Mouse (Mus musculus): ENCODE measurements at regions not wholly inside any gene's neighbourhood (a gene's known extent, or its start where the extent isn't known, plus 50 kb on each side); places are given as distances from the start of the nearest gene placed in this dataset.

DNA sequence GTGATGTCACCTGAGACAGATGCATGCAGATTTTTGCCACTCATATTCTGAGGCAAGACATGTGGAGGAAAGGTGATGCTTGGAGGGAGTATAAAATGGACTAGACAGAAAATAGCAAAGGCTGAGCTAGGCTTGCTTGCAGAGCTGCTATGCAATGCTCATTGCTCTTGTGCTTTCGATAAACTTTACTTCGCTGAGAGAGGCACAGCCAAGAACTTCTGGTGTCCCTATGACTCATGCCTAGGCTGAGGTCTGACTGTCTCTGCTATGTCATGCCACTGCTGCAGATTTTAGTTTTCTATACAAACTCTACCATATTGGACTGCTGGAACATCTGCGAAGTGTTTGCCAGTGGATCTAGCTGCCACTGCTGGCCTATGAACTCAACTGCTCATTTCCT, 687.5 kb upstream of the Pou3f3 start:
- no peak for DNase-seq (ENCODE audit: low read depth, low spot score)

DNA sequence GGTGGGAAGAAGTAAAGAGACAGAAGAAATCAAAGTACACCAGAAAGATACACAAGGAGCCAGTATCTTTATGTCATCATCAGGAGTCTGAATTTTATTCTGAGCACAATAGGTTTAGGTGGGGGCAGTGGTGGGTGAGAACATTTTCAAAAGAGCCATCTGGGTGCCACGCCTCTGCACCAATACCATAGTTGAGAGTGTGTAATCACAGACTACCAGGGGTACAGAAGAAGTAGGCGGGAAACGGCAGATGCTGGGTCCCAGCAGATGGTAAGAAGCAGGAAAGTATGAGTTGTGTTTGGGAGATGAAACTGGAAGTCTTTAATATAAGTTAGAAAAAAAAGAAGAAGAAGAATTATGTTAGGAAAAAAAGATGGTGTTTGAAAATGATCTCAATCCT, 682.7 kb upstream of the Pou3f3 start:
- no peak for DNase-seq (ENCODE audit: low read depth, low spot score)

DNA sequence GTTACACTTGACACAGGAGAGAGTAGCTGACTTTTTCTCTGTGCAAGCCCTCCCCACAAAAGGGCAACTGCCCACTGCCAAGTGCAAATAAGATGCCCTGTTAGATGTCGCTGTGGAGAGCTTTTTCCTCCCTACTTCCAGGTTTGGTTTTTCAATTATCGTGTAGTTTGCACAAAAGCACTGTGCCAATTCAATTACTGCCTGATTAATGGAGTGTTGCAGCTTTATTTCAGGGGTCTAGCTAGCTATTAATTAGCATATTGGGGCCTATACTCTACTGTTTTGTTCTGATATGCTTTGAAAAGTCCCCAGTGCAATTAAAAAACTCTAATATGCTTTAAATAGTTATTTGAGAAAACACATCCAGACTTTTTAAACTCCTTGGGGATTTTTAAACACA, 676.6 kb upstream of the Pou3f3 start:
- no peak for DNase-seq (ENCODE audit: low read depth, low spot score)

DNA sequence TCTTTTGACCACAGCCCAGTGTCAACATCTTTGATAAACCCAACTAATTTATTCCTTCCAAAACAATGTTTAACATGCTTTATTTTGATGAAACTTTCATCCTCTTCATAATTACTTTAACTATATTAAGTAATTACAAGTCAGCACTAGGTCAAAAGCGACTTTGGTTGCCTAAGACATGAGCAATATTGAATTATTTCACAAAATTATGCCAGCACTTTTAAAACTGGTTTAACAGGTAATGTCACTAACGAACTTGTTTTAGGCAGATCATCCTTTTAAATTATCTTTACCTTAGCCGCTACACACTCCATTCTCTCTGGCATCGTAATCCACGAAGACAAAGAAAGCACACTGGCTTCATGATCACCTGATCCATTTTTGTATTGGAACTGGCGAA, 669.8 kb upstream of the Pou3f3 start:
- DNase-seq (ENCODE audit: low read depth, low spot score): no peak

DNA sequence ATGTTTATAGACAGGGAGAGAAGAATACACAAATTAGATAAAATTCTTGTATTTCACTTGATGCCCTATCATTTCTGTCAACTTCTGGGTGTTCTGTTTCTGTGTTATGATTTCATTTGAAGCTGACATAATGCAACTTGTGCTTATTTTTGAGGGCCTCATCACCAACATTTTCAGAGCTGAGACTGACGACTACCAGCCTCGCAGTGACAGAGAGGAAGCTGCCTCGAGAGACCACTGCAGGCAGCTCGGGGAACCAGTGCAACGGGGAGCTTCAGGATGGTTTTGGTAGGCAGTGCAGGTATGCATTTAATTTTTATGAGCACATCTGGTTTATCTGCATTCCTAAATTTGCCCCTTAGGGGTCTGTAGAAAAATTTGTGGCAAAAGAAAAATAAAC, 669.1 kb upstream of the Pou3f3 start:
- no peak for DNase-seq (ENCODE audit: low read depth, low spot score)

DNA sequence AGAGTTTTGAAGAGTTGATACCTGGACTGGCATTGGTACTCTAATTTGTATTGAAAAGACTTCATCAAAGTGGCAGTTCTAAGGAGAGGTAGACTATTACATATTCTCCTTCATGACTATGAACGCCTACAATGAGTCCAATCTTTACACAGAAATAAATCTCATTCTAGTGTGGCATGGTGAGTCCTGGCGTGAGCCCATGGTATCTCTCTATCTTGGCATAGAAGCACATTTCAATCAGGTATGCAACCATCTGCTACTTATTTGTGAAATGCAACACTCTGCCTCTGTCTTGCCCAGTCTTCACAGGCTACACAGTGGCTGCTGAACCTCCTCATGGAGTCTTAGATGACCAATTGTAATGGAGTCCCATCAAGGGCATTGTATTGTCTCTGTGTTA, 661.8 kb upstream of the Pou3f3 start:
- DNase-seq (ENCODE audit: low read depth, low spot score): no peak

DNA sequence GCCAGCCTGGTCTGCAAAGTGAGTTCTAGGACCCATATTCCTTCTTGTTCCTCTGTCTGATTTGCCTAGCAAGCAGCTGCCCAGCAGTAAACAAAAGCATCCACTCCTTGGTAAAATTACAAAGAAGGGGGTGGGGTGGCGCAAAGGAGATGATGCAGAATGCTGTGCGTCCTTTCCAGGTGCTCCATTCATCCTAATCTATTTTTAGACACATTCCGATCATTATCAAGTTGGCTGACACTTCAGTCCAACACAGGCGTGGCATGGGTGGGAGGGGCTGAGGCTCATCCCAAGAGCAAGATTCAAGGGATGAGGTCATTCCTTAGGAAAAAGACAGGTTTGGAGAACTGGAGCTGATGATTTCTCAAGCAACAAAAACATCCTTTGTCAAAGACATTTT, 660.2 kb upstream of the Pou3f3 start:
- no peak for DNase-seq (ENCODE audit: low read depth, low spot score)

DNA sequence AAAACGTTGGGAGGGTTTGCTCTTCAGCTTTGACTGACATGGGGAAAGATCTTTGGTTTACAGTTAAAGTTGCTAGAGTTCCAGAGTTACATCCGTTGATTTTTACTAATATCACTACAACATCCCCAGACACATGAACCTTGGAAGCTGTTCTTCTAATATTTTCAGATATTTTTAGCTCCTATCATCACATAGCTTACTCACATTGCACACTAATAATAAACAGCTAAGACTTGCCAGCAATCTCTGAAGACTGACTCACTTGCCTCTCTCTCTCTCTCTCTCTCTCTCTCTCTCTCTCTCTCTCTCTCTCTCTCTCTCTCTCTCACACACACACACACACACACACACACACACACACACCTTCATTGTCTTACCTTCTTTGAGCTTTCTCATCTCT, 654.0 kb upstream of the Pou3f3 start:
- no peak for DNase-seq (ENCODE audit: low read depth, low spot score)

DNA sequence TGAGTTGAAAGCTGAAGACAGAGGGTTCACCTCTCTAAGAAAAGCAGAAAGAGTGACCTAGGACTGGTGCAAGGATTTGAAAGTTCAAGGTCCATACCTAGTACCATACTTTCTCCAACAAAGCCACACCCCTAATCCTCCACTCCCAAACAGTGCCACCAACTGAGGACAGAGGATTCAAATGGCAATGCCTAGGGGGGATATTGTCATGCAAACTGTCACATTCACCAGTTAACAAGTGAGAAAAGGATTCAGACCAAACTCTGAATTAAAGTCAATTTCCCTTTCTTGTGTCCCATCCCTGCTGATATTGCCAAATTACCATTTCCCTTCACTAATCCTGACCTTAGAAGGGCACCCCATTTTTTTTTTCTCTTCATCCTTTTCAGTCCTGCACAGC, 637.1 kb upstream of the Pou3f3 start:
- DNase-seq (ENCODE audit: low read depth, low spot score): no peak

DNA sequence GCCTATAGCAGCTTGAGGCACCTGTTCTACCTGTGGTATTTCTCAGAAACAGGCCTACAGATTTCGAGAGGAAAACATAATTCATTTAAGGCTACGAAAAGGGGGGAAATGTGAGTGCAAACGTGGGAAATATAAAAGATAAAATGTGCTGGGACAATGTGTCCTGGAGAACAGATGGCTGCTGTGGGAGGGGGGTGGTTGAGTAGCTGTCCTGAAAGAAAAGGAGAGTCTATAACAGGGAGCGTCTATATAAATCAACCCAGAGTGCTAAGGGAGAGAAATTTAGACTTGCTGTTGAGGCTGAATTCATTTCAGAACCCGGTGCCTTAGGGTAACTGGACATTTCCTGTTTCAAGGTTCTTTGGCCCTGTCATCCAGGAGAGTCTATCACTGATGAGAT, 625.5 kb upstream of the Pou3f3 start:
- DNase-seq (ENCODE audit: low read depth, low spot score): no peak

DNA sequence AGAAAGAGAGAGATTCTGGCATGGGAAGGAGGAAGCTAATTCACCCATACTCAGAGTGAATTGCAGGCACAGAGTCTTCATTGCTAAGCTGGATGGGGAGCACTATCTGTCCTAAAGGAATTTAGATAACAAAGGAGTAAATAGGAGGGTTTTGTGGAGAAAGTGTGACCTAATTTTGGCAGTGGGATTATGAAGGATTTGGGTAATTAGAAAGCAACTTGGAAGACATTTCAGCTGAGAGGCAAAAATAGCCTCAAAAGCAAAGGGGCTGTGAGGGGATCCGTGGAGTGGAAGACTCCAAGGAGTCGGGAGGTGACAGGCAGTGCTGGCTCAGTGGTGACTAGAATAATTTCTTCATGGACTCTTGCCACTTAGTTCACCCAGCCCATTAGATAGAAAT, 599.5 kb upstream of the Pou3f3 start:
- DNase-seq (ENCODE audit: low read depth, low spot score): no peak

DNA sequence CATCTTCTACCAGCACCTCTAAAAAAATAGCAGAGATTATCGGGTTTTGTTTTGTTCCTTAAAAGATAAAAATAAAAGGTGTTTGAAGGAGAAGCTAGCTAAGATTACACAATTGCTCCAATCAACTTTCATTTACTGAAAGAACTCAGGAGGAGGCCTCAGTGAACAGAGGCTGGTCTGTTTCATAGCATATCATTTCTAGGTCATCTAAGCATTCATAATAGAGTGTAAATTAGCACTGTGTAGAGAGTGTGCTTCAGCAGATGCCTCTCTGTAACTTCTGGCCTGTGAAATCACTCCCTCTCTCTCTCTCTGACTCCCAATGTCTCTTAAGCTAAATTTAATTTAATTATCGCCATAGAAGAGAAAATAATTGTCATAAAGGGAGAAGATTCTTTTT, 597.0 kb upstream of the Pou3f3 start:
- no peak for DNase-seq (ENCODE audit: low read depth, low spot score)

DNA sequence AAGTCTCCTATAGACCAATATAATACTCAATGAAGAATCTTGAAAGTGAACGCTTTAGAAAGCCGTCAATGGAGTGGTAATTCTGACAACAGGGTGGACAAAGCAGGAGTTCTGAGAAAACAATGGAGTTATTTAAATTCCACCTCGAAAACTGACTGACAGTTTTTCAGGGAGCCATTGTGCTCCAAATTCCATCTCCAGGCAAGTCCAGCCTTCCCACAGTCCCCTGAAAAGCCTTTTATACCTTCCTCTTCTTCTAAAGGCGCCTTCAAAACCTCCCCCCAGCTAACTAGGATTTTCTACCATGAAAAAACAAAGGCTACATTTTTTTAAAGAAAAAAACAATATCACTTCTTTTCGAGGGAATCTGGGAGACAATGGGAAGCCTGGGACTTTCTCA, 588.0 kb upstream of the Pou3f3 start:
- DNase-seq (ENCODE audit: low read depth, low spot score): no peak

DNA sequence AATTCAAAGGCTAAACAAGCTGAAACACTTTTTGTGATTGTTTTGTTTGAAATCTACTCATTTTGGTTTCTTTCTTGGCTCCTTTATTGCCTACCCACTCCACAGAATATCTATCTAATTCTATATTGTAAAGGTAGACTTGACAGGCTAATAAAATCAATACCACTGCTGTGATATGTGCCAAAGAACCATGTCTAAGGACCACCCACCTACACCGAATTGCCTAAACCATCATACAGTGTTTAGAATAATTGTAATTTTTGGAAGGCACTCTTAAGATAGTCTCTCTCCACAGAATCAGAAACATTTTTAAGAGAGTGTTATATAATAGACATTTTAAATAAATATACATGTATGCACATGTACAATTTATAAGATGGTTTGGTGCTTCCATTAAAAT, 587.6 kb upstream of the Pou3f3 start:
- no peak for DNase-seq (ENCODE audit: low read depth, low spot score)

DNA sequence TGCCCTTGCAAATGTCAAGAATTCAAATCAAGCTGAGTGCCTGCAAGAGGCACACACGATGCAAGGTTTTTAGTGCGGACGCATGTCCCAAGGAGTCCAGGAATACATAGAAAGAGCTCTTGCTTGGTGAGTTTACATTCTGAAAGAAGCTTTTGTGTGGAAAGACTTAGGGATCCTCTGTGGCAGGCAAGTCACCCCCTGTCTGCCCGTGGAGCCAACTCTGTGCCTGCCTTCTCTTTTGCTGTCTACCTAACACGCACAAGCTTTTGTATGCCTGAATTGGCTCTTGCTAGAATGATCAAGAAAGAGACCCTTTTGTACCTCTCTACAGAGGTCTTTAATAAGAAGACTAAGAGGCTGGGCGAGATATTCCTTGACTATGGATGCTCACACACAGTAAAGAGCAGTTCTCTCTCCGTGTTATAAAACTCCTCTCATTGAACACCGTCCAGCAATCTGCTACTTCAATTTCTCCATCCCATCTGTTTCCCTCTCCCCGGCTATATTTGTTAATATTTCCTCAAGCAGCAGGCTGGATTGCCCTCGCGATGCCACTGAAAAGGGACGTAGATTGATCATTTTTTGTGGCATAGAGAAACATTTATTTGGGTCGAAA, 543.3 kb upstream of the Pou3f3 start:
- no peak for DNase-seq (ENCODE audit: low read depth, low spot score)

DNA sequence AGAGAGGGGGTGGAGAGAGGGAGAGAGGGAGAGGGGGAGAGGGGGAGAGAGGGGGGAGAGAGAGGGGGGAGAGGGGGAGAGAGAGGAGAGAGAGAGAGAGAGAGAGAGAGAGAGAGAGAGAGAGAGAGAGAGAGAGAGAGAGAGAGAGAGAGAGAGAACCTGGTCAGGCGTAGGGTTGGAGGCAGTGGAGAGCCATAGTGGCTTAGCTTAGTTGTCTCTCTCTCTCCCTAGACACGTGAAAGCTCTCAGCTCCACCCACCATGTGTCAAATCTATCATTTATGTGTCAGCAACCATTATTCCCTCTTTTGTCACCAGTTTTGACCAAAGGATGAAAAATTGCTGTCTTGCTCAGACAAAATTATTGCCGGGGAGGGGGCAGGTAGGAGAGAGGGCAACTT, 542.7 kb upstream of the Pou3f3 start:
- DNase-seq (ENCODE audit: low read depth, low spot score): no peak

DNA sequence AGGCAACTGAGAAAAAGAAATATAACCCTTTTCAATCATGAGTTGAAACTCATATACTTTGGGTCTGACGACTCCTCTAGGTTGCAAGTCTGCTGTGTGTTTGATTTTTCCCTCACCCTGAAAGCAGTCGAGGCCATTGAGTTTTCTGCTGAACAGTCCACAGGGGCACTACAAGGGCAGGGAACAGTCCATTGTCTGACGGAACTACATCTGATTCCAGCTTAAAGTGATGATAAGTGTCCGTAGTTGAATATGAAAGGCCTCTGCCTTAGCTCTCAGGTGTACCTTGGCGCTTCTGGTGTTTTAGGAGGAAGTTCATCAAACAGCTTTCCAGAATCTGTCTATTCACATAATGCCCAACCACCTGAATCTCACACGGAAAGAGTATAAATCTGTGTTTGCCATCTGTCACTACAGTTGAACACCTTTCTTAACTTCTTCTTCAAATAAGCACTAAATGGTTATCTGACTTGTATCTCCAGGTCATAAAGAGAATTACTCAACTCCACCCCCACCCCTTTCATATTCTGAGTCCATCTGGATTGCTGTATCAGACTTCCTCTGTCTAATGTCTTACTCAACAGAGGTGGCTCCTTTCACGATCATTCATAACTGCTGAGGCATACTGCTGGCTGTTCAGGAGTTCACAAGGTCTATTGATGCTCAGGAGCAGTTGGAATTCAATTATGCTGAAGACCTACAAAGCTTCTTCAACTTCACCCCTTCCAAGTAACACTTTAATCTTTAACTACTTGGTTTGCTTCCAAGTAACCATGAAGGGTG, 527.6 kb upstream of the Pou3f3 start:
- no peak for DNase-seq (ENCODE audit: low read depth, low spot score)

DNA sequence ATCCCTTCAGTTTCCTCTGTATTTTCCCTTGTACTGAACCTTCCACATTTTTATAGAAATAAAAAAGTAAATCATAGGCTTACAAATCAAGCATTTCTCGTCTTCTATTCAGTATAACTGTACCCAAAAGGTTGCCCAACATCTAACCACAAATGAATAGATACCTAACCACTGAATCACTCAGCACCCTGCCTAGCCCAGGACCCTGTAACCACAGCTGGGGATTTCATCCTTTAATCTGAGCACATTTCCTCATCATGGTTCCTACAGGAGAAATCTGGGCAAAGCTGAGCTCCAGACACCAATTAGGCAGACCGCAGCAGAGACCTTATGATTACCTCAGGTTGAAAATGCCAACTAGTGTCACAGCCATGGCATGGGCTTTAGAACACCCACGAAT, 526.1 kb upstream of the Pou3f3 start:
- DNase-seq (ENCODE audit: low read depth, low spot score): no peak

DNA sequence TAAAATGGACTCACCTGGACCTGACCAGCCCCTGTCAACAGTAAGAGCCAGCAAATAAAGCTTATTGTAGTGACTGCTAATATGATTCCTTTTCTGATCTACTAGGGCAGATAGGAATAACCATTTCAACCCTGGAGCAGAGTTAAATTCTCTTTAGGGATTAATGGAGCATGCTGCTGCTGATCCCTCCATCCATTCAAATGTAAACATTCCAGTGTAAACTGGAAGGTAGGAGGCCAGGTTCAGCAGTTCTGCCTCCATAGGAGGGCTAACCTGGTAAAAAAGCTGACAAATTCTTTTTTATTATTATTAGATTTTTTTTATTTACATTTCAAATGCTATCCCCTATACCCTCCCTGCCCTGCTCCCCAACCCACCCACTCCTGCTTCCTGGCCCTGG, 509.3 kb upstream of the Pou3f3 start:
- no peak for DNase-seq (ENCODE audit: low read depth, low spot score)

DNA sequence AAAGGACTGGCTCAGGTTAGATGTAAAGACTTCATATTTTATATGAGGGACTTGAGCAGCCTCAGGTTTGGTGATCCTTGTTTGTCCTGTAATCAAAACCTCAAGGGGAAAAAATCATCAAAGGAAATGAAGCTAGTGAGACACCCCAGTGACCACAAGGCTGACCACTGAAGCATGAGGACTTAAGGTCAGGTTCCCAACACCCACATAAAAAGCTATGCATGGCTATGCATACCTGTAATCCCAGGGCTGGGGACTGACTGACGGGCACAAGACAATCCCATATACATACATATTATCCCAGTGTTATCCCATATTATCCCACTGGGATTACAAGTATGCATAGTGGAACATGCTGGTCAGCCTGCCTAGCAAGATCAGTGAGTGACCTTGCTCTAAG, 467.5 kb upstream of the Pou3f3 start:
- DNase-seq (ENCODE audit: low read depth, low spot score): no peak

DNA sequence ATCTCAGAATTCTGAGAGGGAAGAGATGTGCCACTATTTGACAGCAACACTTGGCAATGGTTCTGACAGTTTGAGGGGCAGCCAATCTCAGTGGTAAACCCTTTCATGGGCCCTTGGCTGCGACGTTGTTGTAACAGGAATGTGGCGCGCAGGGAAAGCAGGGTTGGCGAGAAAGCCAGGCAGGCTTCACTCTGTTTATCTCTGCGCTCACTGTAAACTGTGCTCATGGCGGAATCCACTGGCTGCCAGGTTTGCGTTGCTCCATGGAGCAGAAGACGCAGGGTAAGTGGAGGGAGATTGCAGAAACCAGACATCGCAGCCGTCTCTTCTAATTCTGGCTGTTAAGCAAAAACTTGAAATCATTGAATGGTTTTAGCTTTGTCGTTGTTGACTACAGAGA, 465.9 kb upstream of the Pou3f3 start:
- no peak for DNase-seq (ENCODE audit: low read depth, low spot score)

DNA sequence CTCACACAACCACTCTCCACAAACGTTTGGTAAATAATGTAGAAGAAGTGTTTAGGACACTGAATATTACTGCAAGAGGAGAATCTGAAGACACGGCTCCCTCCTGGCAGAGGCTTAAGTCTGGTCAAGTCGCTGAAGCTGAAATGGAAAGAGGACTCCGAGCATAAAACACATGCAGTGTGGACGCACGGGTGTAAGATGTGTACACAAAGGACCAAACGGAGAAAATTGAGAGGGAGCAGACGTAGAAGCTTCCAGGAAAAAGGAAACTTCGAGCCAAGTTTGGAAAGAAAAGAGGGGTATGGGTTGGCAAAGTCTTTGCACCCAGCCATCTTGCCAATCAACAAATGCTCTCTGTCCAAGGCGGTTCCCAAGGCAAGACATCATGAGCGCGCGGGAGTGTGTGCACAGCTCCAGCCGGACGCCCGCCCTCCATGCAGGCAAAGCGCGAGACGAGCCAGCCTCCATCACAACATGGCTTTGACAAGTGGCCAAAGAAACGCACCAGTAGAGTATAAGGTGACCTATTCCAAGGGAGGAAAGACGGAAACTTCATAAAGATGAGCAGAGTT, 465.0 kb upstream of the Pou3f3 start:
- DNase-seq (ENCODE audit: low read depth, low spot score): no peak

DNA sequence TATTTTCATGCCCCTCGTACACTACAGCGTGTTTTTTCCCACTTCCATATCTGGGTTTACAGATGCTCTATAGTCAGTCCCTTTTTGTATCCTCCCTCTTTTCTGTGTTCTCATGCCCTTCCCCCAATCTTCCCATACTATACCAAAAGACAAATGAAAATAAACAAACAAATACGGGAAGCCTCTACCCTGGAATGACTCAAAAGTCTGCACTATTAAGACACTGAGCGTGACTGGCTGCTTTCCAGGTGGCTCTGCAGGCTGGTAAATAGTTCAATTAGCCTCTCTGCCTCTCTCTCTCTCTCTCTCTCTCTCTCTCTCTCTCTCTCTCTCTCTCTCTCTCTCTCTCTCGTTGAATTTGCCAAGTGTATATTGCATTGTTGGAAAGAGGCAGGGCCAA, 464.5 kb upstream of the Pou3f3 start:
- DNase-seq (ENCODE audit: low read depth, low spot score): no peak
